Mouse (Mus musculus) monocyte, adult 2 months (primary cell): ENCODE data around the gene Gripap1.
"Not testable (repeated sequence)": the region's sequence is repeated elsewhere in the genome, so short reads cannot be mapped to it uniquely, and the experiment has no call there.

ENCODE experiments used
- DNase-seq, 2 experiments: peaks; one replicate each; pipeline ENCODE4 v3.0.0; 2022; ENCODE audit warnings: low spot score in 2 of 2, low read depth in 1 of 2

Gripap1 gene

GRCm38 (mm10) chrX:7789542-7790136 is at the start of gene Gripap1:
Gripap1 (plus strand) TSS chrX:7789765.
- DNase-seq = peak; percentile 14 to 50

GRCm38 (mm10) chrX:7740082-7740819 is 49.3 kb upstream of the Gripap1 start:
- DNase-seq = no peak

GRCm38 (mm10) chrX:7741103-7741502 is 48.5 kb upstream of the Gripap1 start:
- DNase-seq = no peak

- DNase-seq = no peak
Measured at GRCm38 (mm10) chrX:7743470-7743869, 46.1 kb upstream of the Gripap1 start.

- no peak for DNase-seq
Measured at GRCm38 (mm10) chrX:7744940-7745339, 44.6 kb upstream of the Gripap1 start.

- DNase-seq = no peak
Measured at GRCm38 (mm10) chrX:7745429-7745828, 44.1 kb upstream of the Gripap1 start.

- DNase-seq = no peak
Measured at GRCm38 (mm10) chrX:7750432-7751116, 39.0 kb upstream of the Gripap1 start, which contains the start of gene Ccdc120. Ccdc120 (minus strand) TSS chrX:7750905.

GRCm38 (mm10) chrX:7753627-7754026 is 35.9 kb upstream of the Gripap1 start:
- DNase-seq = not testable (repeated sequence)

- DNase-seq = peak; percentile 81 to 82
Measured at GRCm38 (mm10) chrX:7762137-7762920, 27.2 kb upstream of the Gripap1 start, which contains the start of gene Tfe3. Tfe3 (plus strand) TSS chrX:7762560.

- no peak for DNase-seq
Measured at GRCm38 (mm10) chrX:7762921-7763197, 26.7 kb upstream of the Gripap1 start.

GRCm38 (mm10) chrX:7763631-7764393 is 25.8 kb upstream of the Gripap1 start:
- DNase-seq = peak; percentile 17 to 35

- DNase-seq = no peak
Measured at GRCm38 (mm10) chrX:7764657-7765280, 24.8 kb upstream of the Gripap1 start.

- DNase-seq = no peak
Measured at GRCm38 (mm10) chrX:7765281-7765670, 24.3 kb upstream of the Gripap1 start.

GRCm38 (mm10) chrX:7765764-7766163 is 23.8 kb upstream of the Gripap1 start:
- DNase-seq = peak in 1 of 2 experiments; percentile 21

- no peak for DNase-seq
Measured at GRCm38 (mm10) chrX:7769302-7770017, 20.1 kb upstream of the Gripap1 start.

GRCm38 (mm10) chrX:7772766-7773165 is 16.8 kb upstream of the Gripap1 start:
- DNase-seq = no peak

- no peak for DNase-seq
Measured at GRCm38 (mm10) chrX:7775501-7776205, 13.9 kb upstream of the Gripap1 start.

GRCm38 (mm10) chrX:7776329-7777082 is 13.1 kb upstream of the Gripap1 start:
- DNase-seq = no peak
